Mouse (Mus musculus) intestine, postnatal 0 days (tissue): ENCODE measurements around the gene Lrp5. TPM values are rescaled to one million over a fixed set of nuclear protein-coding genes. Genes with fewer than 3 reads are reported as not detected.

ENCODE experiments used
- ATAC-seq: fragments of 200-750 bp; cut with Nextera tagmentation; 2 replicates; pipeline ENCODE4 v1.8.0; 2017; ENCODE audit warnings: mild to moderate bottlenecking, moderate TSS enrichment, moderate library complexity
- H3K27ac ChIP-seq: fragments of 300-500 bp; sonication (generic); 2 replicates; pipeline ENCODE4 v1.5.1; 2014; ENCODE audit warnings: mild to moderate bottlenecking, low read depth, low read length, moderate library complexity
- H3K27me3 ChIP-seq: fragments of 300-500 bp; sonication (generic); replicated peaks from 2 replicates; pipeline ENCODE4 v1.6.1; 2014; ENCODE audit warnings: low read length, mixed read lengths; ENCODE audit not compliant: control insufficient read depth, insufficient read depth
- H3K36me3 ChIP-seq: fragments of 300-500 bp; sonication (generic); 2 replicates; pipeline ENCODE4 v1.6.1; 2014; ENCODE audit warnings: mild to moderate bottlenecking, moderate library complexity; ENCODE audit not compliant: control insufficient read depth, insufficient read depth
- H3K4me1 ChIP-seq: fragments of 300-500 bp; sonication (generic); replicated peaks from 2 replicates; pipeline ENCODE4 v1.6.1; 2014; ENCODE audit warnings: antibody characterized with exemption, low read length, mixed read lengths; ENCODE audit not compliant: control insufficient read depth, insufficient read depth
- H3K4me2 ChIP-seq: fragments of 300-500 bp; sonication (generic); replicated peaks from 2 replicates; pipeline ENCODE4 v1.6.1; 2014; ENCODE audit warnings: low read depth, mild to moderate bottlenecking, moderate library complexity
- H3K4me3 ChIP-seq: fragments of 300-500 bp; sonication (generic); 2 replicates; pipeline ENCODE4 v1.5.1; 2014; ENCODE audit warnings: low read depth, low read length
- H3K9ac ChIP-seq: fragments of 300-500 bp; sonication (generic); 2 replicates; pipeline ENCODE4 v1.6.1; 2014; ENCODE audit warnings: mild to moderate bottlenecking, low read depth, low read length
- H3K9me3 ChIP-seq: fragments of 300-500 bp; sonication (generic); 2 replicates; pipeline ENCODE4 v1.6.1; 2016; ENCODE audit warnings: mixed run types; ENCODE audit not compliant: control insufficient read depth
- CTCF ChIP-seq: sonication (generic); IDR thresholded peaks from 2 replicates; pipeline ENCODE4 v1.5.1; 2016; ENCODE audit warnings: low read depth, mild to moderate bottlenecking, control low read depth, antibody characterized with exemption, moderate library complexity
- WGBS: fragments of 180-500 bp; shearing (Covaris S2); extraction: QIAGEN DNeasy Blood & Tissue Kit; methylation state at CpG from one replicate; pipeline ENCODE4 v1.1.7; 2014; 5-methylcytosine and 5-hydroxymethylcytosine counted together
- polyA plus RNA-seq: library from polyadenylated mRNA; unstranded; fragments of >200 nt; fragmentation: Nextera tagmentation; extraction: Ambion mirVana; gene quantifications from 2 replicates; pipeline ENCODE4 v1.2.1, GENCODE M21; 2015

Gene Lrp5
- polyA plus RNA-seq, 1 experiment from 2014 or later = 2.8 TPM

DNA sequence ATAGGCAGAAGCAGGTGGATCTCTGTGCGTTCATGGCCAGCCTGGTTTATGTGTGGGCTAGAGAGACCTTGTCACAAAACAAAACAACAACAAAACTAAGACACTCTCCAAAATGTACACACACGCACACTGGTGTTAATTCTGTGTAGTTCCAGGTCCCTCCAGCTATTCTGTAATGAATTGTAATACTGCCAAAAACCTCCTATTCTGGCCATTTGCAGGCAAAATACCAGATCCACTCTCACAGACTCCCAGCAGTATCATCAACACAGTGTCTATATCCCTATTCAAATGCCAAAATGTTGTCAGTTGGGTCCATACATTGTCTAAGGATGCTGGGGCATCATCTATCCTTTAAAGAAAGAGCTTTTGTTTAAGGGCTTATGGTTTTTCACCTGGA is 141.4 kb downstream of the Lrp5 start:
- ATAC-seq = no peak
- Histone ChIP-seq H3K36me3 (peaks cover 13% of the 10 kb centered on the region; the same call in 1 of the 2 replicates), H3K9me3 (no peaks in the 10 kb centered on the region), H3K4me3 (no peak overlapping the region), H3K27me3 (no peaks in the 10 kb centered on the region), H3K27ac (no peak overlapping the region), H3K4me2 (no peak overlapping the region), H3K9ac (no peak overlapping the region), H3K4me1 (no peaks in the 10 kb centered on the region)
- TF ChIP-seq CTCF = no peak
- 84% methylated on average over 2 of the region's 2 CpGs for WGBS

DNA sequence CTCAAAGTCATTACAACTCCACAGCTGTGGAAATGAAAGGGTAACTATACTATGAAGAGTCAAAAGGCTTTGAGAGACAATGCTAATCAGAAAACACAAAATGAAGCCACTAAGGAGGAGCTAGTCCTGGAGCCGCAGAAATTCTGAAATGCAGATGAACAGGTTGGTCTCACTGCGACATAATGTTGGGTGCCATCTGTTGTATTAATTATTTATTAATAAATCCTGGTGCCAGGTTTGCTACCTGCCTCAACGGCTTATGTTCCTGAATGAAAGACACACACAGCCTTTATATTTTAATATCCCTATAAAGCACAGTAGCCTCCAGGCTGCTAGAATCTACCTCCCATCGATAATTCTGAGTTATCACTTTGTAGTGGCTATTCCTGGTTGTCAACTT is 143.8 kb downstream of the Lrp5 start:
- Histone ChIP-seq H3K9ac (no peak overlapping the region), H3K27me3 (no peaks in the 10 kb centered on the region), H3K36me3 (peaks cover 13% of the 10 kb centered on the region; the same call in 1 of the 2 replicates), H3K9me3 (no peaks in the 10 kb centered on the region), H3K4me3 (no peak overlapping the region), H3K4me1 (no peaks in the 10 kb centered on the region), H3K4me2 (no peak overlapping the region), H3K27ac (no peak overlapping the region)
- TF ChIP-seq CTCF = no peak
- ATAC-seq = no peak
- 91% methylated on average over 4 of the region's 4 CpGs for WGBS

DNA sequence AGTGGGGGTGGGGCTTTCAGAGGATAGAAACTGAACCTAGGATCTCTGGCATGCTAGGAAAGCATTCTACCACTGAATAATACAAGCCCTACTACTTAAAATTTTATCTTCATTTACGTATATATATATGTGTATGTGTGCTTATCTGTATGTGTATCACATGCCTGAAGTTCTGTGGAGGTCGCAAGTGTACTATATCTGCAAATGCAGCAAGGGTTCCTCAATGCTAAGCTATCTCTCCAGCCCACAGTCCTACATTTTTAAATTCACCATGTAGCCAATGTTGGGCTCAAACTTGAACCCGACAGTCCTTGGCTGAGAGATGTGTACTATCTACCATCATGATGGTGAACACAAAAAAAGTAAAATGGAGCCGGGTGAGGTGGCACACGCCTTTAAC is 145.4 kb downstream of the Lrp5 start:
- peaks cover 13% of the 10 kb centered on the region; the same call in 1 of the 2 replicates for H3K36me3 ChIP-seq
- no peak overlapping the region for H3K27ac ChIP-seq
- H3K4me2 ChIP-seq = no peak overlapping the region
- H3K4me3 ChIP-seq = no peak overlapping the region
- 86% methylated on average over 5 of the region's 5 CpGs for WGBS
- no peaks in the 10 kb centered on the region for H3K27me3 ChIP-seq
- no peak for TF ChIP-seq CTCF
- H3K4me1 ChIP-seq = no peaks in the 10 kb centered on the region
- no peak for ATAC-seq
- H3K9me3 ChIP-seq = no peaks in the 10 kb centered on the region
- no peak overlapping the region for H3K9ac ChIP-seq

DNA sequence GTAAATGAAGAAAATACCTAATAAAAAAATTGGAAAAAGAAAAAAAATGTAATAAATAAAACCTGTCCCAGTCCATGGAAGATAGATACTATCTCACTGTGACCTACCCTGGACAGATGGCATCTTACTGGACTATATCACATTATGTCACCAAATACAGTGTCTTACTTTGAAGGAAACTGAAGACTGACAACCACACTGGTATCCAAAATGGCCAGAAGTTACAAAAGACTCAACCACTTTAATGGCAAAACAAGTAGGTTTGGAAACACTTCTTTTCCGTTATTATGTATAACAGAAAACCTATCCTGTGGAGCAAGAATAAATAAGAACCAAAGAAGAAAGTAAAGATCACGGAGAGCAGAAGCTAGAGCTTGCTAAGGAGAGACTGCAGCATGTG is 146.1 kb downstream of the Lrp5 start:
- no peaks in the 10 kb centered on the region for H3K4me1 ChIP-seq
- 88% methylated on average over 2 of the region's 2 CpGs for WGBS
- H3K27me3 ChIP-seq = no peaks in the 10 kb centered on the region
- H3K27ac ChIP-seq = no peak overlapping the region
- no peak overlapping the region for H3K9ac ChIP-seq
- no peak overlapping the region for H3K4me3 ChIP-seq
- peaks cover 13% of the 10 kb centered on the region; the same call in 1 of the 2 replicates for H3K36me3 ChIP-seq
- H3K4me2 ChIP-seq = no peak overlapping the region
- H3K9me3 ChIP-seq = no peaks in the 10 kb centered on the region
- ATAC-seq = no peak
- no peak for TF ChIP-seq CTCF

DNA sequence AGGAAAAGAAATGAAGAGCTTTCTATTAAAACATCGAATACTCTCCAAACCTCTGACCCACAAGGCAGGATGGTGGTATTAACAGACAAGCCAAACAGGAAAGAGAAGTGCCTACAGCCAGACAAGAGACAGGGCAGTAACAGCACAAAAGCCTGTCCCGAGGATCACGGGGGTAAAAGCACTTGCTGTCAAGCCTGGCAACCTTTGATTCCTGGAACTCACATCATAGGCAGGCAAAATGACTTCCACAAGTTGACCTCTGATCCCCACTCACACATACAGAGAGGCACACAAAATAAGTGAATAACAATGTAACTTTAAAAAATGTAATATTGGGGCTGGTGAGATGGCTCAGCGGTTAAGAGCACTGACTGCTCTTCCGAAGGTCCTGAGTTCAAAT is 146.9 kb downstream of the Lrp5 start:
- H3K27ac ChIP-seq = no peak overlapping the region

DNA sequence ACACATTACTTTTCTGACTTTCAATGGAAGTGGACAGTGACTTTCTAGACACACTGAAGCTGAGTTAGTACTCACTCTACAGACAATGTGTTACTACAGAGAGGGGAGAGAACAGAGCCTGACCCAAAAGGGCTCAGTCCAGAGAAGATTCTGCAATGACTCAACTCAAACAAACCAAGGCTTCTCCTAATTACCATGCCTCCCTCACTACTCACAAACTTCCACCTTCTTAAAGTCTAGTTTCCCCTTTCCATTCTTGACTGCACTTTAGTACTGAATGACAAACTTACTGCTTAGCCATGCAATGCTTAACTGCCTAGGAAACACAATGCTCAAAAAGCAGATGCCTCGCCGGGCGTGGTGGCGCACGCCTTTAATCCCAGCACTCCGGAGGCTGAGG is 148.7 kb downstream of the Lrp5 start:
- no peak overlapping the region for H3K4me2 ChIP-seq
- H3K9ac ChIP-seq = no peak overlapping the region
- no peak for TF ChIP-seq CTCF
- no peak overlapping the region for H3K27ac ChIP-seq
- H3K4me1 ChIP-seq = no peaks in the 10 kb centered on the region
- no peaks in the 10 kb centered on the region for H3K27me3 ChIP-seq
- no peaks in the 10 kb centered on the region for H3K9me3 ChIP-seq
- H3K36me3 ChIP-seq = peaks cover under 1% of the 10 kb centered on the region; the same call in 1 of the 2 replicates
- no peak for ATAC-seq
- 92% methylated on average over 6 of the region's 6 CpGs for WGBS
- no peak overlapping the region for H3K4me3 ChIP-seq

More for the DNA sequence above, 146.9 kb downstream of the Lrp5 start:
- Histone ChIP-seq H3K4me2 (no peak overlapping the region), H3K9ac (no peak overlapping the region), H3K36me3 (peaks cover 13% of the 10 kb centered on the region; the same call in 1 of the 2 replicates), H3K4me3 (no peak overlapping the region), H3K4me1 (no peaks in the 10 kb centered on the region), H3K27me3 (no peaks in the 10 kb centered on the region), H3K9me3 (no peaks in the 10 kb centered on the region)
- WGBS = 76% methylated on average over 5 of the region's 5 CpGs
- TF ChIP-seq CTCF = no peak
- peak; percentile 38; the same call in 1 of the 2 replicates for ATAC-seq

DNA sequence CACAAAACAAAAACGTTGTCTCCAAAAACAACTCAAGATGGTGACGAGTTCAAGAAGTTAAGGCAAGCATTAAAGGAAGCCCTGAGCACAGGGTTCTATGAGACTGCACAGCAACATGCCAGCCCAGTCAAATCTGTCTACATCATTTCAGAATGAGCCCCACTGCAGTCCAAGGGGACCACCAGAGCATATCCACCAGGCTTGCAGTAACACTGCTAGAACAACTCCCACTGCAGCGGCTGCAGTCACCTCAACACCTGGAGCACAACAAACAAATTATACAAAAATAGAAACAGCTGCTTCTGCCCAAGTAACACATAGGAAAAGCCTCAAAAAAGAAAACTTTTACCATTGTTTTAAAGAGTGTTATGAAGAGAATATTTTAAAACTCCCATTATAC is 151.4 kb downstream of the Lrp5 start:
- Histone ChIP-seq H3K27me3 (no peaks in the 10 kb centered on the region), H3K9ac (no peak overlapping the region), H3K27ac (no peak overlapping the region), H3K4me3 (no peak overlapping the region), H3K4me2 (no peak overlapping the region), H3K4me1 (no peaks in the 10 kb centered on the region), H3K9me3 (no peaks in the 10 kb centered on the region), H3K36me3 (no peaks in the 10 kb centered on the region)
- no peak for ATAC-seq
- WGBS = 90% methylated on average over 3 of the region's 3 CpGs
- TF ChIP-seq CTCF = no peak

Other genes starting within 250 kb of the Lrp5 start
- gene Ppp6r3, start 110.8 kb downstream of the Lrp5 start, polyA plus RNA-seq = 25.7 and 28.5 TPM in 2 replicates
- gene 1810055G02Rik, start 21.7 kb upstream of the Lrp5 start, polyA plus RNA-seq = 215 and 238 TPM in 2 replicates
- gene Kmt5b, start 80.9 kb upstream of the Lrp5 start, polyA plus RNA-seq = 10.4 and 11.0 TPM in 2 replicates
- 113 and 155 TPM in 2 replicates for gene Chka, start 165.2 kb upstream of the Lrp5 start, polyA plus RNA-seq
- 76.2 and 83.0 TPM in 2 replicates for gene Tcirg1, start 220.6 kb upstream of the Lrp5 start, polyA plus RNA-seq
- 303 and 317 TPM in 2 replicates for gene Ndufs8, start 226.2 kb upstream of the Lrp5 start, polyA plus RNA-seq
- 16.1 and 17.4 TPM in 2 replicates for gene Aldh3b1, start 243.2 kb upstream of the Lrp5 start, polyA plus RNA-seq
- 28.3 and 29.2 TPM in 2 replicates for gene Unc93b1, start 248.6 kb upstream of the Lrp5 start, polyA plus RNA-seq